Mouse (Mus musculus): ENCODE measurements at regions not wholly inside any gene's neighbourhood (a gene's known extent, or its start where the extent isn't known, plus 50 kb on each side); places are given as distances from the start of the nearest gene placed in this dataset.
"Not testable (repeated sequence)": the region's sequence is repeated elsewhere in the genome, so short reads cannot be mapped to it uniquely, and the experiment has no call there.

DNA sequence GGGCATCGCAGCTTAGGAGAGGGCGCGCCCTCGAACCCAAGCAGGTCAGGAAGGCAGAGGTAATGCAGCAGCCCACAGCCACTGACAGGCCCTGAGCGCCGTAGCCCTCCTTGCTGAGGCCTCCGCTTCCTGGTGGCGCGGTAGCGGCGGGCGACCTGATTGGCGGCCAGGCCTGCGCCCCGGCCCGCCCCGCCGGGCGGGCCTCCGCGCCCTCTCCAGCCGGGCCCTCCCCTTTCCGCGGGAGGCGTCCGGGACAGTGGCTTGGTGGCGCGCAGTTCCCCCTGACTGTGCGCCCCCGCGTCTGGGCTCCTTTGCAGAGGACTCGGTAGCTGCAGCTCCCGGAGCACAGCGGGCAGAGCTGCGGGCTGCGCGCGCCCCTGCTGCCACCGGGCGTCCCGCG lies 242.1 kb downstream of the Gm21863 start:
- peak in 1 of 2 experiments; percentile 3 for DNase-seq (ENCODE audit: low spot score in 2 of 2)

GRCm38 (mm10) chr12:20196905-20197304 lies 242.6 kb downstream of the Gm21863 start:
- DNase-seq (ENCODE audit: low spot score in 2 of 2) = peak in 1 of 2 experiments; percentile 3

GRCm38 (mm10) chr12:20223921-20224320 lies 269.6 kb downstream of the Gm21863 start:
- DNase-seq (ENCODE audit: low spot score in 2 of 2) = not testable (repeated sequence)

DNA sequence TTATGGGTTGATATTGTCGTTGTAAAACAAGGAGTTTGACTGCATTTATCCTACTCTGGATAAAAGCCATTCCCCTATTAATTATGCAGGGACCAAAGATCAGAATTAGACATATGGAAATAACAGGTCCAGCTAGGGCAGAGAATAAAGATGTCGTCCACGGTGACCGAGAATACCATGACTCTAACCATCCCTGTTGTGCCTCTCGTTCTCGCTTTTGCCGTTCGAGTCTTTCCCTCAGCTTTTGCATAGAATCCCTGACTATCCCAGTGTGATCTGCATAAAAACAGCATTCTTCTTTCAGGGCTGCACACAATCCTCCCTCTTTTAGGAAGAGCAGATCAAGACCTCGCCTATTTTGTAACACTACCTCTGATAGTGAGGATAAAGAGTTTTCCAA lies 272.5 kb downstream of the Gm21863 start:
- not testable (repeated sequence) for DNase-seq (ENCODE audit: low spot score in 2 of 2)

DNA sequence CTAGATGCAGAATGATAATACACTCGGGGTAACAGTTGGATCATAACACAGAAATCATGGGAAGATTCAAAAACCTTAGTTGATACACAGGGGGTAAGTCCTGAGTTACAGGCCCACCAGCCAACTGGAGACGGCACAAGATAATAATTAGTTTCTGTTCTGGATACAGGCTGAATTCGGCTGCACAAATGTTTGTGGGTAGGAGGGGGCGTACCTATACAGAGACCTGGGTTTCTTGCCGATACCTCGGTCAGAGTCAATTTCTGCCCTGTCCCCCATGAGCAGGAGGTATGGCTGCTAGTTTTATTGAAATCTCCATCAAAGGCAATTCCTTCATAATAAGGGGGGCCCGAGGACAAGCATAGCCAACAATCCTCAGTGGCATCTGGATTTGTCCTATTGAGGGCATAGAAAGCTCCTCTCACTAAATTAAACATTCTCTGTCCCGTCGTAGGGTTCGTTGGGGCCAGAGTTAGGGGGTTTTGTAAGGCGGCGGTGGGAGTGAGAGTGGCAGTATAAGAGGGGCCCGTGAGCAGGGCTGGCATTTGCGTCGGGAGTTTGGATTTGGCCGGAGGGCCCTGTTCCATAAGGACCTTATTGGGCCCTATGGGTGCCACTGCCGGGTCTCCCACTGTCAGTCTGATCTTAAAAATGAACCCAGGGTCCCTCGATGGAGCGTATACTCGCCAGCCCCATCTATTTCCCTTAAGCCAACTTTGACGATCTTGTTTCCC lies 273.3 kb downstream of the Gm21863 start:
- DNase-seq (ENCODE audit: low spot score in 2 of 2) = peak; percentile 2

DNA sequence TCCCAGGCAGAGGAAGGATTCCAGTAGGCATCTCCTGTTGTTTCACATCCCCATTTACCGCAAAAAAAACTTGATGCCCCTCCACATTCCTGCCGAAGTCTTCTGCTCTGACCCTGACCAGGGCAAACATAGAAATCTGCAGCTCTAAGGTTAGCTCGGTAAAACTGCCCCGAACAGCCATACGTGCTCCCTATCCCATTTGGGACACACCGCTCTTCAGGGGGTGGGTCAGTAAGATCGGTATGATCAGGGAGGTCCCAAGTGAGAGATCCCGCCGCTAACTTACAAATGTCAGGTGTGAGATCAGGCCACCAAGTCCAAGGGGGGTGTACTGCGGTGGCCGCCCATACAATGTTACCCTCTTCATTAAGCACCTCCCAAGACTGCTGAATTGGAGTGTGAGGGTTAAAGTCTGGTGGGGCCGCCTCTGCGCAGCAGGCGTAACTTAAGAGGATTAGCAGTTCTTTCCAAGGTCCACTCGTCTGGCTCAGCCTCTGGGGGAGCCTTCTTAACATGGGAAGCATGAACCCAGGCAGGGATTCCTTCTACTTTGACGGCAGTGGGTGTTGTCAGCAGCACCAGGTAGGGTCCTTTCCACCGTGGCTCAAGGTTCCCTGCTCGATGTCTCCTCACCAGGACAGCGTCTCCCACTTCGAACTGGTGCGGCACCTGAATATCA lies 274.2 kb downstream of the Gm21863 start:
- peak in 1 of 2 experiments; percentile 3 for DNase-seq (ENCODE audit: low spot score in 2 of 2)

DNA sequence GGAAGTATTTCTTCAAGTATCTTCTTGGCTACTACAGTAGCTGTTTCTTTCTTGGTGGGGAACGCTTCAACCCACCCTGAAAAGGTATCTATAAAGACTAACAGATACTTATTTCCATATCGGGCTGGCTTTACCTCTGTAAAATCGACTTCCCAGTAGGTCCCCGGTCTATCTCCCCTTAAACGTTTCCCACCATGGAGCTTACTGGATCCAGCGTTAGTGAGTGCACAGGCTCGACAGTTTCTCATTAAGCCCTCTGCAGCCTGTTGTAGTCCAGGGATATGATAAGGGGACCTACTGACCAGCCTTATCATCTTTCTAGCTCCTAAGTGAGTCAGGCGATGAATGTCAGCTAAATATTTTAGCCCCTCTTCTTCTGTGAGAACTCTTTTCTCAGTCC lies 275.1 kb downstream of the Gm21863 start:
- DNase-seq (ENCODE audit: low spot score in 2 of 2) = not testable (repeated sequence)

GRCm38 (mm10) chr12:20230141-20230892 lies 276.0 kb downstream of the Gm21863 start:
- DNase-seq (ENCODE audit: low spot score in 2 of 2) = peak; percentile 2

- DNase-seq (ENCODE audit: low spot score in 2 of 2) = peak; percentile 2 to 3
These were observed 276.6 kb downstream of the Gm21863 start for GRCm38 (mm10) chr12:20230893-20231235.

DNA sequence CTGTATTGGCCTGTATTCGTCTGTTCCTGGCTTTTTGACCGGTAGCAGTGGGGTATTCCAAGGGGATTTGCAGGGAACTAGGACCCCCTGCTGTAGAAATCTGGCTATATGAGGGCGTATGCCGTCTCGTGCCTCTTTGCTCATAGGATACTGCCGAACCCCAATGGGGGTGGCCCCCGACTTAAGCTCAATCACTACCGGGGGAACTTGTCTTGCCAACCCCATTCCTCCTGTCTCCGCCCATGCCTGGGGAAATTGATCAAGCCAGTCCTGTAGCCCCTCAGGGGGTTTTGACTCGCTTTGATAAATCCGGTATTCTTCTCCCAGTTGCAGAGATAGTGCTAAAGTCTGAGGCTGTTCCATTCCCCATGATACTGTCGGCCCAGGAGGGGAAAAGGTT lies 277.2 kb downstream of the Gm21863 start:
- peak; percentile 3 to 12 for DNase-seq (ENCODE audit: low spot score in 2 of 2)

- peak; percentile 2 to 4 for DNase-seq (ENCODE audit: low spot score in 2 of 2)
These were observed 277.8 kb downstream of the Gm21863 start for GRCm38 (mm10) chr12:20231986-20232541.

DNA sequence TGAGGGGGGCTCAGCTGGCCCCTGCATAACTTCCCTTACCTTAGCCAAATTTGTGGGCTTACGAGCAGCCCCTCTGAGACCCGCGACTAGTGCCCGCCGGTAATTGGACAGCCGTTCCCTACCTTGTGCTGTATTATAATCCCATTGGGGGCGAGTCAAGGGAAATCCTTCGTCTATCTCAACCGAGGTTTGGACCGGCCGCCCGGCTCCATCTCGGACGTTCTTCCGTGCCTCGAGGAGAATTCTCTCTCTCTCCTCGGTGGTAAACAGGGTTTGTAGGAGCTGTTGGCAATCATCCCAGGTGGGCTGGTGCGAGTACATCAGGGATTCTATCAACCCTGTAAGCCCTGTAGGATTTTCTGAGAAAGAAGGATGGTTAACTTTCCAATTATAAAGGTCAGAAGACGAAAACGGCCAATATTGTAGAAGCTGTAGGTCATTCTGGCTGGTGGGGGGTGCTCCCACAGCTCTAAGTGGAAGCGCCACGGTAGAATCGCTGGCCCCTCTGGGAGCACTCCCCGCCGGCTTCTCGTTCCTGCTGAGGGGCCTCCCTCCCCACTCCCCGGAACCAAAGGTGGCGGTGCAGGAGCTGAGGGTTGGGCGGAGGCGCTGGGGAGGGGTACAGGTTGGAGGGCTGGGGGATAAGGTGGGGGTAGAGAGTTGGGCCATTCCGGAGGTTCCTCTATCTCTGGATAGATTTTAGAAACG lies 278.6 kb downstream of the Gm21863 start:
- DNase-seq (ENCODE audit: low spot score in 2 of 2) = peak; percentile 9 to 18

DNA sequence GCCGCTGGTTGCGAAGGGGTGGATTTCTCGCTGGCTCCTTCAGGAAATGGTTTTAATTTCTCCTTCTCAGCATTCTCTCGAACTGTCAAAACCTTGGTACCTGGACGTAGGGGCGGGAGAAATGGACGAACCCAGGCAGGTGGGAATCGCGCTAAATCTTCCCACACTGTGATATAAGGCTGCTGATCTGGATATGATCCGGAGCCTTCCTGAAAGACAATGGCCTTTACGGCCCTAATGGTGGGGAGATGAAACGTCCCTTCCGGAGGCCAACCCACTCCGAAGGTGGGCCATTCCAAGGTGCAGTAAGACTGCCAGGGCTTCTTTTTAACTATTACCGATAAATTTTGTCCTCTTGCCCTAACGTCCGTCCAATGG lies 279.1 kb downstream of the Gm21863 start:
- DNase-seq (ENCODE audit: low spot score in 2 of 2) = peak in 1 of 2 experiments; percentile 5

DNA sequence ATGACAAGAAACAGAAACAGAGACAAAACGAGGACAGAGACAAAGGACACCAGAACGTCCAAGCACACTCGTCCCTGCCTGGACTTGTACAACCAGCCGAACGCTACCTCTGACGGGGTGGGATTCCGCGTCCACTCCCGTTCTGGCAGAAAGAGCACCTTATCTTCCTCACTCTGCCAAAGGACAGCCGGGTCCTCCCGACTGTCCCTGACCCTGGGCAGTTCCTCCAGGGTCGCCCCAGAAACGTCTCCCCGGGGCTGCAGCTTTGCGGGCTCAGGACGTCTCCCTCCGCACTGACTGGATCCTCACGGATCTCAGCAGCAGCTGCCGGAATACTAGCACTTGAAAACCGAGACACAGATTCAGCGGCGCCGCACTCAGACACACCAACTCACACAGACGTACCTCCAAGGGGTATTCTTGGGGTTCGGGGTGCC lies 279.6 kb downstream of the Gm21863 start:
- DNase-seq (ENCODE audit: low spot score in 2 of 2) = peak; percentile 18 to 21
